Mouse (Mus musculus): ENCODE results near the gene Cers3.

GRCm38 (mm10) chr7:66724954-66725353 lies 18.4 kb upstream of the Cers3 start:
- no peak for TF ChIP-seq CTCF (IDR thresholded peaks at IDR 0.05; ENCODE audit: control insufficient read depth, insufficient read depth, insufficient replicate concordance, low read depth, low read length)
- TF ChIP-seq POLR2A (IDR thresholded peaks at IDR 0.05; ENCODE audit: control insufficient read depth, low read depth, low read length): no peak

Measured in testis, adult 2 months (tissue).